Mouse (Mus musculus): Measurements from ENCODE around the gene Ube3b. TPM values are rescaled to one million over a fixed set of nuclear protein-coding genes. Genes with fewer than 3 reads are reported as not detected.

Gene Ube3b
- 31.7 and 32.2 TPM in 2 replicates for total RNA-seq (2017)

- ATAC-seq (ENCODE audit: extremely low read depth, insufficient number of reproducible peaks, low FRiP score, poor library complexity, severe bottlenecking) = peak; percentile 61
Measured at GRCm38 (mm10) chr5:114380209-114381012, at the start of gene Ube3b, which contains the start of gene Kctd10. Gene Ube3b (plus strand): TSS chr5:114380607. Gene Kctd10 (minus strand): TSS chr5:114380508.

GRCm38 (mm10) chr5:114342996-114343395, 37.4 kb upstream of the Ube3b start:
- no peak for ATAC-seq (ENCODE audit: extremely low read depth, insufficient number of reproducible peaks, low FRiP score, poor library complexity, severe bottlenecking)

GRCm38 (mm10) chr5:114343612-114344011, 36.8 kb upstream of the Ube3b start:
- no peak for ATAC-seq (ENCODE audit: extremely low read depth, insufficient number of reproducible peaks, low FRiP score, poor library complexity, severe bottlenecking)

DNA sequence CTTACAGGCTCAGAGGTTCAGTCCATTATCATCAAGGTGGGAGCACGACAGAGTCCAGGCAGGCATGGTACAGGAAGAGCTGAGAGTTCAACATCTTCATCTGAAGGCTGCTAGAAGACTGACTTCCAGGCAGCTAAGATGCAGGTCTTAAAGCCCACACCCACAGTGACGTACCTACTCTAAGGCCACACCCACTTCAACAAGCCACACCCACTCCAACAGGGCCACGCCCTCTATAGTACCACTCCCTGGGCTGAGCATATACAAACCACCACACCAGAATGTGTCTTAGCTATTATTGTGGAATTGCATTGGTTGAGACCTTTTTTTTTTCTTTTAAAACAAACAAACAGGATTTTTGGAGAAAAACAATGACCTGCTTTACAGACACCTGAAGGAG, 34.9 kb upstream of the Ube3b start:
- no peak for ATAC-seq (ENCODE audit: extremely low read depth, insufficient number of reproducible peaks, low FRiP score, poor library complexity, severe bottlenecking)

GRCm38 (mm10) chr5:114347005-114347404, 33.4 kb upstream of the Ube3b start:
- no peak for ATAC-seq (ENCODE audit: extremely low read depth, insufficient number of reproducible peaks, low FRiP score, poor library complexity, severe bottlenecking)

DNA sequence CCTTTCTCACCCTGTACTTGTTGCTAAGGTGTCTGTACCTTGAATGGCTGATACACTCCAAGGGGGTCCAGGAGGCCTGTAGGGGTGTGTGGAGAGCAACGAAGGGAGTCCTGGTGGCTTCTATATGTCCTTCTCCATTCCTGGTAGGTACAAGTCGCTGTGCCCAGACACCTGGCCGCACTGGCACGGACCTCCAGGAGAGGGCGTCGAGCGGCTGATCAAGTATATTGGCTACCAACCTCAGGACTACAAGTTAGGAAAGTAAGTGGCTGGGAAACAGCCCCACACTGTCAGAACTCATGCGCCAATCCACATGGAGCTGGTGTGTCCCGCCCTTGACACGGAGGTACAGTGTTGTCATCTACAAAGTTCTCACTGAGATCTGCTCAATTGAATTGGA, 28.9 kb upstream of the Ube3b start:
- ATAC-seq (ENCODE audit: extremely low read depth, insufficient number of reproducible peaks, low FRiP score, poor library complexity, severe bottlenecking) = no peak

DNA sequence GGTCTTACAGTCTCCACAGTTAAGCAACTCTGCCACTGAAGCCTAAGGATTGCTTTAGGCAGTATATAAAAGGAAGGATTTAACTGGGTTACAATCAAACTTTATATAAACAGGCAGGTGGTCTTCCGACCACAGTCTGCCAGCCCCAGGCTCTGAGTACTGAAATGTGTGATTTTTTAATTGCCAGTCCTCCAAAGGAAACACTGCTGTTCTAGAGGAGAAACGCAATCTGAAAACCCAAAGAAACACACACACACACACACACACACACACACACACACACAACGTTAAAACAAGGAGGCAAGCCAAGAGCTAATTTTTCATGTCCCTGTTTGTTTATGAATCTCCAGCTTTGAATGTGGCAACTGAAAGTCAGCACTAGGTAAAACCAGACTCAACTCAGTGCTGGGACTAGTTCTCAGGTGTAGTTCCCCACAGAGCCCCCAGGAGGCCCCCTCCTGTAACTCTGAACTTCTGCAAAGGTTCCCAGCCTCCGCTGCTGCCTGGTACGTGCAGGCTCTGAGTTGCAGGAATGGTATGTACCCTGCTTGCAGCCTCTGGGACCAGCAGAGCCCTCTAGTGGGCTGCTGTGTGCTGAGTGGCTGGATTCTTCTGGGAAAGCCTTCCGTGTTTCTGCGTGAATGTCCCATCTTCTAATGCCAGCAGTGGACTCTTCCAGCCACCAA, 24.0 kb upstream of the Ube3b start:
- peak; percentile 60 for ATAC-seq (ENCODE audit: extremely low read depth, insufficient number of reproducible peaks, low FRiP score, poor library complexity, severe bottlenecking)

GRCm38 (mm10) chr5:114356936-114357751, 23.3 kb upstream of the Ube3b start:
- no peak for ATAC-seq (ENCODE audit: extremely low read depth, insufficient number of reproducible peaks, low FRiP score, poor library complexity, severe bottlenecking)

DNA sequence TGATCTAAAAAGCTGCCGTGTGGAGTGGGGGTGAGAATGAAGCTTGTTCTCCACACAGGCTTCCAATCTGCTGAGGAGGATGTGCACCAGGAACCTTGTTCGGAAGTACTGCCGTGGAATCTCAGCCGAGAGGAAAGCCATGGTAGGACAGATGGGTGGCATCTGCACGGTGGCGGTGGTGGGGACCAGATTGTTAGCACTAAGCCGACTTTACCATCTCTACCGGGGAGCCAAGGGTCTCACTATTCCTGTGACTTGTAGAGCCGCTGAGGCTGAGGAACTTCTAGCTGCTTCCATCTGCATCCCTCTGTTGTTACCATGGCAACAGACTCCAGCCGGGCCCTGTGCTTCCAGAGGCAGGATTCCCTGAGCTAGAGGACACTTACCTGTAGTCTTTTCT, 21.6 kb upstream of the Ube3b start:
- no peak for ATAC-seq (ENCODE audit: extremely low read depth, insufficient number of reproducible peaks, low FRiP score, poor library complexity, severe bottlenecking)

DNA sequence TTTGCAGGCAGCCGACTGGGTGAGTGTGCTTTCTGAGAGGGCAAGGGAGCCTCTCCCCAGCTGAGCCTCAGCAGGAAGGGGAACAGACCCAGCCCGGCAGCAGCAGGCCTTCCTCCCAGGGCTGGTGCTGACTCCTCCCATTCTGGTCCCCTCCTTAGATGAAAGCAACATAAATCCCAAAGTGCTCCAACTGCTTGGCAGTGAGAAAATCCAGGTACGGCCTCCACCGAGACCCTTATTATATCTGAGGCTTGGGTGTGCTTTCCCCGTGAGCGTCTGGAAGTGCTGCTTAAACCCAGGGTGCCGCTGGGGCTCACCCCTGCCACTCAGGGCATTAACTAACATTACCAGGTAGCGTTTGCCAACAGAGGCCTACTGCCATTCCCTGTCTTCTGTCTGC, 20.8 kb upstream of the Ube3b start:
- no peak for ATAC-seq (ENCODE audit: extremely low read depth, insufficient number of reproducible peaks, low FRiP score, poor library complexity, severe bottlenecking)

DNA sequence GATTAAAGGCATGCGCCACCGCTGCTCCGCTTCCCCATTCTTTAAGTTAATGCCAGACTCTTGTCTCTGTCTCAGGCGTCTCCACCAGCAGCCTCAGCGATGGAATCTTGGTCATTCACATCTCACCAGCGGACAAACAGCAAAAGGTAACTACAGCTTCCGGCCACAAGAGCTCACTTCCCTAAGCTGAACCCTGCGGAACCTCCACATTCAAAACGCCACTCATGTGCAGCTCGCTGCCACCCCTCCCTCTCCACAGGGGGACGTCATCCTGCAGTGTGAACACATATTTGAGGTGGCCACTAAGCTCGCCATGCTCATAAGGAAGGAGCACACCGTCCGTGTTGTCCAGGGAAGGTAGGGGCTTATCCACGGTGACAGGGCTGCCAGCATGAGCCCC, 19.4 kb upstream of the Ube3b start:
- peak; percentile 68 for ATAC-seq (ENCODE audit: extremely low read depth, insufficient number of reproducible peaks, low FRiP score, poor library complexity, severe bottlenecking)

DNA sequence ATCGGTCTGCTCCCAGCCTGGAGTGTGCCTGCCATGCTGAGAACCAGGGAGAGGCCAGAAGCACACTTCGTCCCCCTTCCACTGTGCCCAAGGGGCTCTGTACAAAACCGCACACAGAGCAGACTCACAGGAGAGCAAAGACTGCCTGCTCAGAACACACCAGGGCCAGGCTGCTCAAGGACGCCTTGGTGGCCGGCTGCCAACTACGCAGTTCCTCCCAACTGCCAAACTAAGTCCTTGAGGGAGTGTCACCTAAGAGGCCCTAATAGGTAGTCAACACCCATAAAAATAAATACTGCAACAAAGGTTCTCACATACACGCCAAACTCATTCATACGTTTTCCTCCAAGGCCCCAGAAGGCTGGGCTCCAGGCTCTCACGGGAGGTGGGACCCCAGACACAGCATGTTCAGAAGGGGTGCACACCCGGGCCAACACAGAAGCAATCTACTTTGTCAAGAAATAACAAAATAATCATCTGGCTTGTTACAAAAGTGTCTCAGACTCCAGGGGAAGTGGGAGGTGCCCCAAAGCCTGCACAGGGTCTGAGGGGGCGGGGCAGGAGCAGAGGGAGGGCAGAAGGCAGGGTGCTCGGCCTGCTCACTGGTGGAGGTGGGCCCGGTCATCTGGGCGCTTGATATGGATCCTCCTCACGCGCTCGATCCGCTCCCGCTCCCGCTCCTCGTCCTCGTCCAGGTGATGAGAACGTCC, 15.2 kb upstream of the Ube3b start:
- ATAC-seq (ENCODE audit: extremely low read depth, insufficient number of reproducible peaks, low FRiP score, poor library complexity, severe bottlenecking) = no peak

DNA sequence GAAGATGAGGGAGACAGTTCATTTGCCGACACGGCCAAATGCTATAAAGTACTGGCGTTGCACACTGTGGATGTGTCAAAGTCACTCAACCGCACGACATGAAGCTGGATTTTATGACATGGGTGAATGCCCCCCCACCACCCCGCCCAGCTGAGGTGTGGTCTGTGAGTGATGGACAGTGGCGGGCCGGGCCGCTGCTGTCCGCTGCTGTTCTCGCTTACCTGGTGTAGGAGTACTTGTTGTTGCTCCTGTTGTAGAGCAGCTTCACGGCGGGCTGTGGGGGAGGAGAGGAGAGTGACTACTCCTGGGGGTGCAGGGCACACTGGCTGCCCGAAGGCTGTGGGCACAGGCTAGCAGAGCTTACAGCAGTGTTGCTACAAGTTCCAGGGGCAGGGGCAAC, 12.3 kb upstream of the Ube3b start:
- ATAC-seq (ENCODE audit: extremely low read depth, insufficient number of reproducible peaks, low FRiP score, poor library complexity, severe bottlenecking) = no peak

GRCm38 (mm10) chr5:114368803-114369496, 11.5 kb upstream of the Ube3b start:
- ATAC-seq (ENCODE audit: extremely low read depth, insufficient number of reproducible peaks, low FRiP score, poor library complexity, severe bottlenecking) = no peak

DNA sequence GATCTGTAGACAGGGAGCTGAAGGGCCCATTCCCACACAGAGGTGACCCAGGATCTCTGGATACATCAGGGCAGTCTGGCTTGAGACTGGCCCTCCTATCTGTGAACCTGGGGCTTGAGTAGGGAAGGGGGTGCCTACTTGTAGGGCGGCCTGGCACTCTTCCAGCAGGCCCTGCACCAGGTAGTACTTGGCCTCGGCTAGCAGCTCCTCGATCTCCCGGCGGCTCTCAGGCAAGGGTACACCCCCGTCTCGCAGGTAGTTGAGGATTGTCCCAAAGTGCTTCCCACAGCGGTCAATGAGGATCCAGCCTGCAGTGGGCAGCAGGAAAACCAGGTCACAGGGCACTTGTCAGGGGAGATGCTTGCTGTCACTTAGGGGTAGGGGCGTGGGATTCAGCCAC, 10.5 kb upstream of the Ube3b start:
- no peak for ATAC-seq (ENCODE audit: extremely low read depth, insufficient number of reproducible peaks, low FRiP score, poor library complexity, severe bottlenecking)

- no peak for ATAC-seq (ENCODE audit: extremely low read depth, insufficient number of reproducible peaks, low FRiP score, poor library complexity, severe bottlenecking)
Measured at GRCm38 (mm10) chr5:114370371-114370776, 10.0 kb upstream of the Ube3b start.

GRCm38 (mm10) chr5:114371331-114371730, 9.1 kb upstream of the Ube3b start:
- no peak for ATAC-seq (ENCODE audit: extremely low read depth, insufficient number of reproducible peaks, low FRiP score, poor library complexity, severe bottlenecking)

DNA sequence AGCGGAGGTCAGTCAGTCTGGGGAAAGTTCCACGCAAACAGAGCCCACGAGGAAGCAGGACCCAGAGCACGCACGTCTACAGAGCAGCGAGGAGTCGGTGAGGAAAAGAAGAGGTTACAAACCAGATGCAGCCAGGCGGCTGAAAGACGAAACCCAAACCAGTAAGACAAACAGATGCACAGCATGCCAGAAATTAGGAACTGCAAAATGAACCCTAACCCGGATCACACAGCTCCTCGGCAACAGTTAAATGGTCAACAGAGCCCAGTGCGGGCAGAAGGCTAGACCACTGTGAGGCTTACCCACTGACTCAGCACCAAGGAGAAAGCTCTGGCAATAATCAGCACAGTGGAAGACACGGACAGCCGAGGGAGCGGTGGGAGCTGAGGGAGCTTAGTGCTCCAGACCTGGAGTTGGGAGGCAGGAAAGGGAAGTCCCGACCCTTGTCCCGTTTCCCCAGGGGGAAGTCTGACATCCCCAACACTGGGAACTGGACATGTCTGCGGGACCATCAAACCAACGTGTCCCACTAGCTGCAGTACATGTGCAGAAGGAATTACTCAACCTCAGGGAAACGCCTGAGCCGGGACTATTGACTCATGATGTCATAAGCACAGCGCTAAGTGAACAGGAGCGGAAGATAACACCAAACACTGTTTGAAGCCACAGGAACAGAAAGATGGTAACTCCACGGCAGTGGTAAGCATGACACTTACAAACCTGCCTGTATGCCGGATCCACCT, 8.5 kb upstream of the Ube3b start:
- no peak for ATAC-seq (ENCODE audit: extremely low read depth, insufficient number of reproducible peaks, low FRiP score, poor library complexity, severe bottlenecking)
